Mouse (Mus musculus): ENCODE measurements around the gene Srl. TPM values are rescaled to one million over a fixed set of nuclear protein-coding genes. Genes with fewer than 3 reads are reported as not detected.

Srl gene
- total RNA-seq, 2 experiments from 2014 or later = 1,081 to 1,153 TPM

GRCm38 (mm10) chr16:4477591-4478215 lies 63.9 kb downstream of the Srl start:
- intact Hi-C loops (cut with DNase I) = no loop called here
- no peak for DNase-seq

- intact Hi-C loops (cut with DNase I) = loop anchor here (2.0 kb wide), 1 partner anchor 160 kb away; no protein-coding TSS in a partner anchor
Measured at GRCm38 (mm10) chr16:4474882-4475803, 66.5 kb downstream of the Srl start.

GRCm38 (mm10) chr16:4474040-4474881 lies 67.4 kb downstream of the Srl start:
- DNase-seq = peak in 1 of 2 experiments; percentile 24
- intact Hi-C loops (cut with DNase I) = loop anchor here (2.0 kb wide), 1 partner anchor 159 kb away; no protein-coding TSS in a partner anchor

More at GRCm38 (mm10) chr16:4474882-4475803, 66.5 kb downstream of the Srl start:
- peak; percentile 98 for DNase-seq

- intact Hi-C loops (cut with DNase I) = no loop called here
- no peak for DNase-seq
Measured at GRCm38 (mm10) chr16:4473231-4473630, 68.4 kb downstream of the Srl start.

GRCm38 (mm10) chr16:4472687-4473086 lies 68.9 kb downstream of the Srl start:
- peak; percentile 63 to 65 for DNase-seq

GRCm38 (mm10) chr16:4469599-4470352 lies 71.8 kb downstream of the Srl start:
- no peak for DNase-seq
- intact Hi-C loops (cut with DNase I) = loop anchor here (2.0 kb wide), 2 partner anchors 49 to 153 kb away; partner anchors contain the start of gene Adcy9

More at GRCm38 (mm10) chr16:4472687-4473086, 68.9 kb downstream of the Srl start:
- intact Hi-C loops (cut with DNase I) = no loop called here

- intact Hi-C loops (cut with DNase I) = no loop called here
- no peak for DNase-seq
Measured at GRCm38 (mm10) chr16:4464529-4465089, 77.0 kb downstream of the Srl start.

- intact Hi-C loops (cut with DNase I) = no loop called here
- DNase-seq = no peak
Measured at GRCm38 (mm10) chr16:4457927-4458326, 83.7 kb downstream of the Srl start.

- intact Hi-C loops (cut with DNase I) = no loop called here
- DNase-seq = no peak
Measured at GRCm38 (mm10) chr16:4456391-4456790, 85.2 kb downstream of the Srl start.

- intact Hi-C loops (cut with DNase I) = no loop called here
- DNase-seq = no peak
Measured at GRCm38 (mm10) chr16:4455693-4456092, 85.9 kb downstream of the Srl start.

- DNase-seq = no peak
- intact Hi-C loops (cut with DNase I) = no loop called here
Measured at GRCm38 (mm10) chr16:4454563-4454962, 87.1 kb downstream of the Srl start.

- intact Hi-C loops (cut with DNase I) = no loop called here
- no peak for DNase-seq
Measured at GRCm38 (mm10) chr16:4449418-4449817, 92.2 kb downstream of the Srl start.

GRCm38 (mm10) chr16:4448235-4448634 lies 93.4 kb downstream of the Srl start:
- DNase-seq = peak; percentile 40 to 45
- intact Hi-C loops (cut with DNase I) = no loop called here

GRCm38 (mm10) chr16:4446395-4446794 lies 95.2 kb downstream of the Srl start:
- DNase-seq = no peak
- intact Hi-C loops (cut with DNase I) = no loop called here

GRCm38 (mm10) chr16:4444378-4444777 lies 97.2 kb downstream of the Srl start:
- DNase-seq = peak in 1 of 2 experiments; percentile 30
- intact Hi-C loops (cut with DNase I) = no loop called here

- intact Hi-C loops (cut with DNase I) = no loop called here
- DNase-seq = no peak
Measured at GRCm38 (mm10) chr16:4439302-4440066, 102.1 kb downstream of the Srl start.

- intact Hi-C loops (cut with DNase I) = no loop called here
- no peak for DNase-seq
Measured at GRCm38 (mm10) chr16:4436738-4437137, 104.9 kb downstream of the Srl start.

GRCm38 (mm10) chr16:4435371-4435770 lies 106.2 kb downstream of the Srl start:
- peak in 1 of 2 experiments; percentile 23 for DNase-seq
- intact Hi-C loops (cut with DNase I) = no loop called here

GRCm38 (mm10) chr16:4431841-4432240 lies 109.8 kb downstream of the Srl start:
- intact Hi-C loops (cut with DNase I) = no loop called here
- DNase-seq = no peak
